Mouse (Mus musculus) forebrain, postnatal 0 days (tissue): ENCODE results near the gene Psme1. TPM values are rescaled to one million over a fixed set of nuclear protein-coding genes. Genes with fewer than 3 reads are reported as not detected.

ENCODE experiments used
- ATAC-seq: fragments of 200-750 bp; cut with Nextera tagmentation; 2 replicates; pipeline ENCODE4 v1.8.0; 2017; ENCODE audit warnings: mild to moderate bottlenecking, moderate library complexity
- DNase-seq: peaks from one replicate; pipeline ENCODE4 v3.0.0-alpha.2; 2015
- H3K27ac ChIP-seq: fragments of 300-500 bp; sonication (generic); 2 replicates; pipeline ENCODE4 v1.5.1; 2014; ENCODE audit warnings: low read depth, mild to moderate bottlenecking, antibody characterized with exemption, low read length, moderate library complexity, mixed read lengths
- H3K27me3 ChIP-seq: fragments of 300-500 bp; sonication (generic); 2 replicates; pipeline ENCODE4 v1.6.1; 2014; ENCODE audit warnings: mild to moderate bottlenecking, low read length, mixed read lengths; ENCODE audit not compliant: insufficient read depth
- H3K36me3 ChIP-seq: fragments of 300-500 bp; sonication (generic); 2 replicates; pipeline ENCODE4 v1.6.1; 2014; ENCODE audit warnings: mild to moderate bottlenecking, moderate library complexity; ENCODE audit not compliant: insufficient read depth
- H3K4me1 ChIP-seq: fragments of 300-500 bp; sonication (generic); 2 replicates; pipeline ENCODE4 v1.6.1; 2014; ENCODE audit warnings: antibody characterized with exemption; ENCODE audit not compliant: insufficient read depth
- H3K4me2 ChIP-seq: fragments of 300-500 bp; sonication (generic); 2 replicates; pipeline ENCODE4 v1.6.1; 2014; ENCODE audit warnings: low read depth, mild to moderate bottlenecking, moderate library complexity
- H3K4me3 ChIP-seq: fragments of 300-500 bp; sonication (generic); 2 replicates; pipeline ENCODE4 v1.5.1; 2014; ENCODE audit warnings: low read depth, low read length, mixed read lengths
- H3K9ac ChIP-seq: fragments of 300-500 bp; sonication (generic); 2 replicates; pipeline ENCODE4 v1.6.1; 2014; ENCODE audit warnings: mild to moderate bottlenecking
- H3K9me3 ChIP-seq: fragments of 300-500 bp; sonication (generic); 2 replicates; pipeline ENCODE4 v1.6.1; 2016; ENCODE audit warnings: low read length
- CTCF ChIP-seq: sonication (generic); IDR thresholded peaks from 2 replicates; pipeline ENCODE4 v1.5.1; 2016; ENCODE audit warnings: antibody characterized with exemption, control low read depth, low read depth
- WGBS: fragments of 180-500 bp; shearing (Covaris S2); extraction: QIAGEN DNeasy Blood & Tissue Kit; methylation state at CpG from one replicate; pipeline ENCODE4 v1.1.7; 2014; 5-methylcytosine and 5-hydroxymethylcytosine counted together
- polyA plus RNA-seq: library from polyadenylated mRNA; unstranded; fragments of >200 nt; fragmentation: Nextera tagmentation; extraction: Ambion mirVana; gene quantifications from 2 replicates; pipeline ENCODE4 v1.2.1, GENCODE M21; 2015
- total RNA-seq: library from RNA; depleted of rRNA; stranded (reverse); fragments of >200 nt; gene quantifications from 2 replicates; pipeline ENCODE4 v1.2.3, GENCODE M21; 2014

Gene Psme1
- total and polyA plus RNA-seq, 2 experiments from 2014 or later, result 136 to 238 TPM

GRCm38 (mm10) chr14:55558740-55559448, 19.0 kb upstream of the Psme1 start:
- Histone ChIP-seq H3K4me3 (peak overlapping the region; percentile 58), H3K4me2 (peak overlapping the region; percentile 74), H3K4me1 (peaks cover 9% of the 10 kb centered on the region), H3K36me3 (peaks cover 6% of the 10 kb centered on the region), H3K27me3 (no peaks in the 10 kb centered on the region), H3K9ac (no peak overlapping the region), H3K9me3 (no peaks in the 10 kb centered on the region), H3K27ac (no peak overlapping the region)
- DNase-seq (no peak), ATAC-seq (no peak)
- TF ChIP-seq CTCF, result no peak; the same call in 1 of the 2 replicates
- 55% methylated on average over 6 of the region's 6 CpGs for WGBS

DNA sequence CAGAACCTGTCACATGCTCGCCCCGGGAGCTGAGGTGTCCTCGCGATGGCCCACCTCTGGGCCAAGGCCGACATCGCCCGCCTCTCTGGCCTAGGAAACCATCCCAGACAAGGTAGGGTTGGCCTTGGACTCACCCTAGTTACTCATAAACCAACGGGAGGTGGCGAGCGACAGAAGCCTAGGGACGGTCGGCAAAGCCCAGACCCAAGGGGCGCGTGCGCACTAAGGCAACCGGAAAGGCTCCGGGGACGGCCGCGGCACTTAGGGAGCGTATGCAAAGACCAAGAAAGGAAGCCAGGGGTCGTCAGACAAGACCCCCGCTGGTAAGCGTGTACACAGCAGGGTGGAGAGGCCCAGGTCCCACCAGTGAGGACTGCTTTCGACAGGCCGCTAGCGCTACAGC, 18.1 kb upstream of the Psme1 start, which contains the start of gene Dcaf11:
Dcaf11 (plus strand) TSS at position 208 of the 403 bp plus-strand sequence.
- peaks cover 15% of the 10 kb centered on the region for H3K36me3 ChIP-seq
- peaks cover 9% of the 10 kb centered on the region for H3K4me1 ChIP-seq
- DNase-seq, result peak; percentile 95
- peak within 1 kb of the TSS; percentile 58 for H3K4me3 ChIP-seq
- H3K4me2 ChIP-seq, result peak within 1 kb of the TSS; percentile 74
- peak within 1 kb of the TSS; percentile 95 for H3K27ac ChIP-seq
- H3K9me3 ChIP-seq, result no peaks in the 10 kb centered on the region
- peak; percentile 64 for TF ChIP-seq CTCF
- WGBS, result under 1% methylated on average over 27 of the region's 27 CpGs
- H3K27me3 ChIP-seq, result no peaks in the 10 kb centered on the region
- peak; percentile 74 for ATAC-seq
- H3K9ac ChIP-seq, result peak within 1 kb of the TSS; percentile 68

- TF ChIP-seq CTCF, result 0 out of 2 replicates have a peak, but pooled peaks have one; percentile 38
- 3% methylated on average over 51 of the region's 51 CpGs for WGBS
- no peaks in the 10 kb centered on the region for H3K27me3 ChIP-seq
These were observed 17.5 kb upstream of the Psme1 start, which contains the start of gene A730061H03Rik for GRCm38 (mm10) chr14:55560202-55561073. Gene A730061H03Rik (minus strand): TSS chr14:55560406.

GRCm38 (mm10) chr14:55561860-55562259, 16.1 kb upstream of the Psme1 start:
- DNase-seq (no peak), ATAC-seq (no peak)
- no peak for TF ChIP-seq CTCF
- Histone ChIP-seq H3K4me3 (no peak overlapping the region), H3K27ac (no peak overlapping the region), H3K4me2 (peak overlapping the region; percentile 74; the same call in 1 of the 2 replicates), H3K36me3 (peaks cover 36% of the 10 kb centered on the region), H3K4me1 (peaks cover 9% of the 10 kb centered on the region), H3K9me3 (no peaks in the 10 kb centered on the region), H3K9ac (no peak overlapping the region), H3K27me3 (no peaks in the 10 kb centered on the region)
- WGBS, result 93% methylated on average over 10 of the region's 10 CpGs

More at GRCm38 (mm10) chr14:55560202-55561073, 17.5 kb upstream of the Psme1 start, which contains the start of gene A730061H03Rik:
- no peaks in the 10 kb centered on the region for H3K9me3 ChIP-seq
- peak within 1 kb of the TSS; percentile 74 for H3K4me2 ChIP-seq
- H3K27ac ChIP-seq, result peak within 1 kb of the TSS; percentile 95
- ATAC-seq (peak; percentile 95), DNase-seq (peak; percentile 99)
- peak within 1 kb of the TSS; percentile 68 for H3K9ac ChIP-seq
- H3K4me3 ChIP-seq, result peak within 1 kb of the TSS; percentile 58
- peaks cover 21% of the 10 kb centered on the region for H3K36me3 ChIP-seq
- H3K4me1 ChIP-seq, result peaks cover 9% of the 10 kb centered on the region

- DNase-seq (no peak), ATAC-seq (no peak)
- Histone ChIP-seq H3K9ac (no peak overlapping the region), H3K27me3 (no peaks in the 10 kb centered on the region), H3K4me2 (no peak overlapping the region), H3K4me1 (peaks cover 9% of the 10 kb centered on the region), H3K27ac (no peak overlapping the region), H3K4me3 (no peak overlapping the region), H3K36me3 (peaks cover 50% of the 10 kb centered on the region), H3K9me3 (no peaks in the 10 kb centered on the region)
- 93% methylated on average over 11 of the region's 11 CpGs for WGBS
- TF ChIP-seq CTCF, result no peak
These were observed 14.7 kb upstream of the Psme1 start for GRCm38 (mm10) chr14:55563249-55563648.

DNA sequence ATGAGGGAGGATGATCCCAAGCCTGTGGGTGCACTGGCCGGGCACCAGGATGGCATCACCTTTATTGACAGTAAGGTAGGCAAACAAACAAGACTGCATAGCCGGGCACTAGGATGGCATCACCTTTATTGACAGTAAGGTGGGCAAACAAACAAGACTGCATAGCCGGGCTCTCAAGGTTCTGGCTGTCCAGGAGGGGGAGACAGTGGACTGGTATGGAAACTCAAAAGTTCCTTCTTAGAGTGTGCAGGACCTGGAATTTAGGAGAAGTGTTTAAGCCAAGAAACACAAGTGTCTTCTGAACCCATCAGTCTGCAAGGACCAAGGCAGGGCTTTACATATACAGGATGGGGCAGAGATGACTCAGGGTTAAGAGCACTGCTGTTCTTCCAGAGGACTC, 12.2 kb upstream of the Psme1 start:
- Histone ChIP-seq H3K27ac (no peak overlapping the region), H3K27me3 (no peaks in the 10 kb centered on the region), H3K9ac (no peak overlapping the region), H3K36me3 (peaks cover 68% of the 10 kb centered on the region), H3K4me2 (no peak overlapping the region), H3K4me3 (no peak overlapping the region), H3K9me3 (no peaks in the 10 kb centered on the region), H3K4me1 (peaks cover 9% of the 10 kb centered on the region)
- WGBS, result 88% methylated on average over 3 of the region's 3 CpGs
- ATAC-seq (no peak), DNase-seq (no peak)
- TF ChIP-seq CTCF, result peak; percentile 19; the same call in 1 of the 2 replicates
